Mouse (Mus musculus): ENCODE data around the gene Gimd1. TPM values are rescaled to one million over a fixed set of nuclear protein-coding genes. Genes with fewer than 3 reads are reported as not detected.

The Gimd1 gene
- not detected in 2 replicates for polyA plus RNA-seq (2012; ENCODE audit: low replicate concordance)

DNA sequence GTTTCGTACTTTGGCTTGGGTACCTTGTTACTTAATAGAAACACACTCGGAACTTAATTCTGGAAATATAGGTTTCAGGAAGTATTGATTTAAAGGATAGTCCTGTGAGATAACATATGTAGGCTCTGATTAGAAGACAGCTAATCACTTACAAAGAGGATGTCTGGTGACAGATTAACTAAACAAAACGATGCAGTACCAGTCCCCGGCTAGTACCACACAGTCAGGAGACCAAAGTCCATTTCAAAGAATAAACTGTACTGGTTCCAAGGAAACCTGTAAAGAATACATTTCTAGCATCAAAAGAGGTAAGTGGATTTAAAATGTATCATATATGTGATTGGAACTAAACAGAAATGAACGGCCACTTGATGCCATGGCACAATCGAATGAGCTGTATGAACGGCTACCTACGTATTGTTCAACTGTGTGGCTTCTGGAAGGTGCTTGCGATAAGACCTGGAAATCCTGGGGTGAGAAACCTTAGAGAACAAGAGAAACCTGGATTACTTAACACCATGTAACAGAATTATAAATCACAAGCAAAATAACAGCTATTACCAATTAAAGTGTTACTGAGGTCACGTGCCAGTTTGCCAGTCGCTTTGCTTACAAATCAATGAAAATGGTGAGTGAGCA lies at the start of gene Gimd1:
Gene Gimd1, plus strand, starts transcription at position 220 of the 639 bp plus-strand sequence.

DNA sequence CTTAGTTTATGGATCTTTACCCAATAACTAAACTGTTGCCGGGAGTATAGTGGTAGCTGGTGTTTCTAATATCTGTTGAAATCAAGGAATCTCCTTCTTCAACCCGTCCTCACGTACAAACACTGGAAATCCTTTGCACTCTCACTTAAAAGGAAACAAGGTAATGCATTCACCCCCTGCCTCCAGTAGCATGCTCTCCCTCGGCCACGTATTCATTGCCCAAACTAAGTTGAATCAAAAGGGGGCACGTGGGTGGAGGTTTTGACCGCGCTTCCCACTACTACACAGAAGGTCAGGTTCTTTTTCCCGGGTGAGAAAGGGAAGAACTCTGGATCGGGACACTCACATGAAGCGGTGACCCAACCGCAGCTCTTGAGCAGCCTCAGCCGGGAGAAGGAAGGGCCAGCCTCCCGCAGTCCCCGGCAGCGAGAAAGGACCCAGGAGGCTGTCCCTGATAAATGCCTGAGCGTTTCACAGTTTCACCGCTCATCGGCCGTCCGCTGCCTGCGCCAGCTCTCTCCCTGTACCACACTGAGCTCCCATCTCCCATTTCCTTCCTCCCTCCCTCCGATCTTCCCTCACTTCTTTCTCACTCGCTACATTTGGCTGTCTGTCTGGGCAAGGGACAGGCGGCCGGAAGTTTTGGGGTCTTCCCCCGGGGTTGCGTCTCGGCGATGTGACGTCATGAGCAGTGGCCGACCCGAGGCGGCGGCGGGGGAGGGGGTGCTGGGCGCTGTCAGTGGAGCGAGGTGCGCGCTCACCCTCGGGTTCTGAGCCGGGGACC lies 54.0 kb downstream of the Gimd1 start, which contains the start of gene Tbck:
Gene Tbck, plus strand, starts transcription at position 698 of the 784 bp plus-strand sequence.

DNA sequence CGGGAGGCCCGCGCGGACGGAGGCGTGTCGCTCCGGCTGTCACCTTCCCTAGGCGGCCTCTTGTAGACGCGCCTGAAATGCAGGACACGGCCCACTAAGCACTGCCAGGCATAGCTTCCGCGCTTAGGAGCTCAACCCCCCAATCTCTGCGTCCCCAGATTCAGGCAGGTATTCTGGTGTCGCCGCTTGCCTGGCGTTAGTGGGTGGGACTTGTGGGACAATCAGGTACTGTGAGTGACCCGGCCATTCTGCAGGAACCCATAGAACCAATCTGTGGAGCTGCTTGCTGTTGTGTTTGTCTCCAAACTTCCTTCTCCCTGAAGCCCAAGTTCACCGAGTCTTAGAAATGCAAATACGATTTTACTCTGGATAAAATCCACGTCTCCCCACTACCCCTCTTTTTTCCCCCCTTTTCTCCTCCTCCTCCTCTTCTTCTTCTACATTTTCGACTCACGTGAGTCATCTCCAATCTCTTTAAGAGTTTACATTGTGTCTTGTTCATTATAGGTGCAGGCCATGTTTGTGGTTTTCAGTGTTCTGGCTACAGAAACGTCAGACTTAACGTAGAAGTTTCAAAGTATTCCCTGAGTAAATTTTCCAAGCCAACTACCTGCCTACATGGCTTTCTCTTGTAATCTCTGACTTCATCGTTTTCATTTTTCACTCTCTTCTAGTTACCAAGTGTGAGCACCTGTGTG lies 54.8 kb downstream of the Gimd1 start, which contains the start of gene Aimp1:
Gene Aimp1, minus strand, starts transcription at position 140 of the 698 bp plus-strand sequence.

Other genes with a start within 250 kb of the Gimd1 start
- gene Tbck, start 54.3 kb downstream of the Gimd1 start, polyA plus RNA-seq (2012; ENCODE audit: low replicate concordance), result 2.6 and 3.3 TPM in 2 replicates
- 1.2 and 4.5 TPM in 2 replicates for gene Aimp1, start 54.5 kb downstream of the Gimd1 start, polyA plus RNA-seq (2012; ENCODE audit: low replicate concordance)

Measured in leukemia stem cell, adult 10-12 weeks (primary cell).